Mouse (Mus musculus): ENCODE measurements around the gene Sept11. TPM values are rescaled to one million over a fixed set of nuclear protein-coding genes. Genes with fewer than 3 reads are reported as not detected.

Gene Sept11
- total and polyA plus RNA-seq, 3 experiments: 34.9 to 245 (median 87.2) TPM

- H3K4me3 ChIP-seq (ENCODE audit: control insufficient read depth in 1 of 2, insufficient read depth in 1 of 2, low read depth in 2 of 2, low read length in 2 of 2): no peak overlapping the region
- no peaks in the 10 kb centered on the region for H3K4me1 ChIP-seq (ENCODE audit: control insufficient read depth in 1 of 2, insufficient read depth in 2 of 2, low read length in 2 of 2)
- no peak overlapping the region for H3K9ac ChIP-seq (ENCODE audit: control insufficient read depth, low read depth, low read length, poor library complexity, severe bottlenecking)
- no peak overlapping the region for H3K27ac ChIP-seq (ENCODE audit: control insufficient read depth, low read depth, low read length)
- no peak for TF ChIP-seq HCFC1 (IDR thresholded peaks at IDR 0.05; ENCODE audit: low read depth, low read length)
- no peak for TF ChIP-seq MXI1 (IDR thresholded peaks at IDR 0.05; ENCODE audit: low read depth, low read length)
- no peak for TF ChIP-seq GABPA (IDR thresholded peaks at IDR 0.05; ENCODE audit: low read depth, low read length)
- TF ChIP-seq ZNF384 (IDR thresholded peaks at IDR 0.05; ENCODE audit: low read depth, low read length): no peak
- no peak for TF ChIP-seq POLR2A (IDR thresholded peaks at IDR 0.05; ENCODE audit: control insufficient read depth in 1 of 2, insufficient read depth in 1 of 2, low read depth in 1 of 2, low read length in 2 of 2, poor library complexity in 1 of 2)
- no peak for TF ChIP-seq ZMIZ1 (IDR thresholded peaks at IDR 0.05; ENCODE audit: low read depth, low read length)
- TF ChIP-seq ELF1 (IDR thresholded peaks at IDR 0.05; ENCODE audit: low read depth, low read length): no peak
- TF ChIP-seq ZC3H11A (IDR thresholded peaks at IDR 0.05; ENCODE audit: low read depth, low read length): no peak
- no peak for TF ChIP-seq GATA1 (IDR thresholded peaks at IDR 0.05; ENCODE audit: low read depth, low read length)
- H3K9me3 ChIP-seq (replicated peaks; ENCODE audit: insufficient read depth, low read length): no peaks in the 10 kb centered on the region
- no peaks in the 10 kb centered on the region for H3K36me3 ChIP-seq (ENCODE audit: control insufficient read depth in 1 of 2, insufficient read depth in 2 of 2, low read length in 2 of 2)
- no peaks in the 10 kb centered on the region for H3K27me3 ChIP-seq (ENCODE audit: control insufficient read depth in 1 of 2, insufficient read depth in 2 of 2, low read length in 2 of 2)
- H3K79me2 ChIP-seq (ENCODE audit: control insufficient read depth, insufficient read depth, low read length, poor library complexity): no peaks in the 10 kb centered on the region
- DNase-seq (ENCODE audit: low read depth, low spot score): no peak
These were observed 8.1 kb upstream of the Sept11 start for GRCm38 (mm10) chr5:93085015-93085598.

GRCm38 (mm10) chr5:93085900-93086299 is 7.3 kb upstream of the Sept11 start:
- H3K27me3 ChIP-seq (ENCODE audit: control insufficient read depth in 1 of 2, insufficient read depth in 2 of 2, low read length in 2 of 2): no peaks in the 10 kb centered on the region
- DNase-seq (ENCODE audit: low read depth, low spot score): no peak
- no peak for TF ChIP-seq CTCF (IDR thresholded peaks at IDR 0.05 in 2 of 3, conservative IDR thresholded peaks at IDR 0.05 in 1 of 3; ENCODE audit: control insufficient read depth in 1 of 3, insufficient read depth in 1 of 3, low read depth in 2 of 3, low read length in 3 of 3, poor library complexity in 1 of 3, severe bottlenecking in 1 of 3)
- TF ChIP-seq RAD21 (IDR thresholded peaks at IDR 0.05; ENCODE audit: low read depth, low read length): no peak
- TF ChIP-seq TBP (IDR thresholded peaks at IDR 0.05; ENCODE audit: low read depth, low read length): no peak
- TF ChIP-seq HCFC1 (IDR thresholded peaks at IDR 0.05; ENCODE audit: low read depth, low read length): no peak
- TF ChIP-seq MYC (IDR thresholded peaks at IDR 0.05; ENCODE audit: low read depth, low read length): no peak
- no peak for TF ChIP-seq E2F4 (IDR thresholded peaks at IDR 0.05; ENCODE audit: borderline replicate concordance, low read depth, low read length)
- no peak for TF ChIP-seq ETS1 (IDR thresholded peaks at IDR 0.05; ENCODE audit: low read depth, low read length)
- TF ChIP-seq POLR2AphosphoS5 (IDR thresholded peaks at IDR 0.05; ENCODE audit: borderline replicate concordance, low read depth, low read length): no peak
- TF ChIP-seq TCF12 (IDR thresholded peaks at IDR 0.05; ENCODE audit: low read depth, low read length): no peak
- no peak for TF ChIP-seq POLR2A (IDR thresholded peaks at IDR 0.05; ENCODE audit: control insufficient read depth in 1 of 2, insufficient read depth in 1 of 2, low read depth in 1 of 2, low read length in 2 of 2, poor library complexity in 1 of 2)
- TF ChIP-seq GATA1 (IDR thresholded peaks at IDR 0.05; ENCODE audit: low read depth, low read length): no peak
- TF ChIP-seq MAZ (IDR thresholded peaks at IDR 0.05; ENCODE audit: low read depth, low read length): no peak
- TF ChIP-seq ZMIZ1 (IDR thresholded peaks at IDR 0.05; ENCODE audit: low read depth, low read length): no peak
- TF ChIP-seq UBTF (IDR thresholded peaks at IDR 0.05; ENCODE audit: borderline replicate concordance, insufficient read depth, low read depth, low read length): no peak
- TF ChIP-seq BHLHE40 (IDR thresholded peaks at IDR 0.05; ENCODE audit: borderline replicate concordance, low read depth, low read length): no peak
- no peak for TF ChIP-seq USF2 (IDR thresholded peaks at IDR 0.05; ENCODE audit: borderline replicate concordance in 1 of 2, insufficient read depth in 1 of 2, low read depth in 1 of 2, low read length in 2 of 2)
- no peak for TF ChIP-seq KAT2A (conservative IDR thresholded peaks at IDR 0.05; ENCODE audit: low read depth, low read length)
- no peak for TF ChIP-seq POLR2AphosphoS2 (IDR thresholded peaks at IDR 0.05; ENCODE audit: low read length)
- no peaks in the 10 kb centered on the region for H3K9me3 ChIP-seq (replicated peaks; ENCODE audit: insufficient read depth, low read length)
- H3K9ac ChIP-seq (ENCODE audit: control insufficient read depth, low read depth, low read length, poor library complexity, severe bottlenecking): no peak overlapping the region
- peaks cover 0 to 2% of the 10 kb centered on the region in 2 experiments; a peak in 1 of 4 replicates for H3K4me1 ChIP-seq (ENCODE audit: control insufficient read depth in 1 of 2, insufficient read depth in 2 of 2, low read length in 2 of 2)
- H3K27ac ChIP-seq (ENCODE audit: control insufficient read depth, low read depth, low read length): no peak overlapping the region
- H3K4me3 ChIP-seq (ENCODE audit: control insufficient read depth in 1 of 2, insufficient read depth in 1 of 2, low read depth in 2 of 2, low read length in 2 of 2): no peak overlapping the region
- H3K36me3 ChIP-seq (ENCODE audit: control insufficient read depth in 1 of 2, insufficient read depth in 2 of 2, low read length in 2 of 2): no peaks in the 10 kb centered on the region
- H3K79me2 ChIP-seq (ENCODE audit: control insufficient read depth, insufficient read depth, low read length, poor library complexity): no peaks in the 10 kb centered on the region

All from MEL (cell line).